Mouse (Mus musculus): ENCODE data around the gene Tshz2. TPM values are rescaled to one million over a fixed set of nuclear protein-coding genes. Genes with fewer than 3 reads are reported as not detected.

Gene Tshz2
- polyA plus RNA-seq, 1 experiment from 2014 or later = 1.2 TPM

DNA sequence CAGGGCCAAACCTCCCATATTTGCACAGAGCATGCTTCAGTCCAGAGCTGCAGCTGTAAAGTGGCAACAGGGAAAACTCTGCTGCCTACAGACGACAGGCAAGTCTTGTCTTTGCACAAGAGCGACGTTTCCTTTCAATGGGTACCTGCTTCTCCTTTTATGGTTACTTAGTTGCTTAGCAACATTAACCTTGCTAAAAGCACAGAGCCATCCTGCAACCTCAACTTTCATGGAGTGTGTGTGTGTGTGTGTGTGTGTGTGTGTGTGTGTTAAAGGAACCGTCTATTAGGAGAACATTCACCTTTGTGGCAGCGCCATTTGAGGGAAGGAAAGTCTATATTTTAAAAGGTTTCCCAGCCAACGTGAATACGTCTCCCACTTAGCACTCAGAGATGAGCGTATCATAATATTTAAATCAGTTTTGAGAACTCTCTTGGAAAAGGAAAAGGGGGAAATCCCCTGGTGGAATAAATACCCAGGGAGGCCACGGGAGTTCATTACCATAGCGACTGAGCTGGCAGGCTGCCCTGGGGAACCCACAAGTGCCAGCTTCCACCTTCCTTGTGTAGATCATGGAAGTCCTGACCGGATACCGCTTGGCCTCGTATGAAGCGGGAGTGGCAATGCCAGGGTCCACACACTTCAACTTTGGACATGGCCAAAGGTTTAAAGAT, 295.8 kb downstream of the Tshz2 start:
- Histone ChIP-seq H3K36me3 (no peaks in the 10 kb centered on the region), H3K27ac (replicated peaks) (no peak overlapping the region), H3K27me3 (ENCODE audit: low read depth, poor library complexity, severe bottlenecking) (no peaks in the 10 kb centered on the region), H3K4me1 (peaks cover 15% of the 10 kb centered on the region), H3K4me3 (no peak overlapping the region), H3K9me3 (replicated peaks) (no peaks in the 10 kb centered on the region)
- DNase-seq (ENCODE audit: low spot score) = no peak
- WGBS = 83% methylated on average over 14 of the region's 14 CpGs

DNA sequence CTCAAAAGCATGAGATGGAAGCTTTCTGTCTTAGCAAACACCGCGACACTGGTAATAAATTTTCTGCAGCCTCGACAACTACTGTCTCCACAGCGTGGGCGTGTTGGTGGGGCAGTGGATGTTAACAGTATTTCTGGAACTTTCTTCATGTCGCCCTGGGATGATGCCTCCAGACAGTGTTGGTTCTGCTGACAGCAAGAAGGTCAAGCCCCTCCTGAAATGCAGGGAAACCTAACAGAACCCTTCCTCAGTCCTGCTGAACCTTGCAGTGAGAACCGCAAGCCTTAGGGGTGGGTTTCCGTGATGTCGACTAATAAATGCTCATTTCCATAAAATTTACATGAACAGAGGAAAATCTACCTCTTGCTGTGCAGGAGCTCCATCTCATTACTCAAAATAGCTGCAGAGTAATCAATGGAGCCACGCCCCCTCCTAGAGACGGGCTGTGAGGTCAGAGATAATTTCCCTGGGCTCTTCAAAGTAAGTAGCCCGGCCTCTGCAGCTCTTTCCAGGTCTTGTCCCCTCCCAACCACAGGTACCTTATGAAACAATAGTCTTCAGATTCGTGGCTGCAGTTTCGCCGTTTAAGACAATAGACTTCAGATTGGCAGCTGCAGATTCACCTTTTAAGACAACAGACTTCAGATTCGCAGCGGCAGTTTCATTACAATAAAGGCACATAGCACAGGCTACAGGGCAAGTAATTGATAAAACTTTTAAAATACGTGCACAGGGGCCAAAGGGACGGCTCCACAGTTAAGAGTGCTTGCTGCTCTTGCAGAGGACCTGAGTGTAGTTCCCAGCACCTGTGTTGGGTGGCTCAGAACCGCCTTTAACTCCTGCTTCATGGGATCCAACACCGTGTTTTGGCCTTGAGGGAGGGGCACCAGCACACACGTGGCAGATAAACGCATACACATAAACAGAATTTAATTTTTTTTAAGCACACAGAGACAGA, 297.0 kb downstream of the Tshz2 start:
- peak overlapping the region; percentile 70 for H3K27ac ChIP-seq (replicated peaks)
- 56% methylated on average over 23 of the region's 23 CpGs for WGBS
- H3K4me1 ChIP-seq = peaks cover 15% of the 10 kb centered on the region
- H3K4me3 ChIP-seq = peak overlapping the region; percentile 49
- peak; percentile 51 for DNase-seq (ENCODE audit: low spot score)
- no peaks in the 10 kb centered on the region for H3K27me3 ChIP-seq (ENCODE audit: low read depth, poor library complexity, severe bottlenecking)
- H3K36me3 ChIP-seq = no peaks in the 10 kb centered on the region
- H3K9me3 ChIP-seq (replicated peaks) = no peaks in the 10 kb centered on the region

DNA sequence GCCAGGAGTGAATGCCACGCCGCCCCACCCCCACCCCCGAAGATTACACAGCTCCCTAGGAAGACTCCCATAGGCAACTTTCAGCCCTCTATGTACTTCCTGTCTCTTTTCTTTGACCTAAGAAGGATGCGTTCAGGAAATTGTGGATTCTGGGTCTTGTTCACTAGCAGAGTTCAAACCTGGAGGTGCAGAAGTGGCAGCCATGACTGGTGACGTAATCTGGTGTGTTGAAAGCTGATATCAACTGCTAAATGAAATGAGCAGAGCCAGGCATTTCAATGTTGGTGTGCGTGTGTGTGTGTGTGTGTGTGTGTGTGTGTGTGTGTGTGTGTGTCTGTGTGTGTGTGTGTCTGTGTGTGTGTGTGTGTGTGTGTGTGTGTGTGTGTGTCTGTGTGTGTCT, 302.8 kb downstream of the Tshz2 start:
- Histone ChIP-seq H3K36me3 (no peaks in the 10 kb centered on the region), H3K9me3 (replicated peaks) (no peaks in the 10 kb centered on the region), H3K4me3 (no peak overlapping the region), H3K4me1 (peaks cover 3% of the 10 kb centered on the region; the same call in 1 of the 2 replicates), H3K27ac (replicated peaks) (no peak overlapping the region), H3K27me3 (ENCODE audit: low read depth, poor library complexity, severe bottlenecking) (no peaks in the 10 kb centered on the region; the same call in 1 of the 2 replicates)
- no peak for DNase-seq (ENCODE audit: low spot score)
- WGBS = 82% methylated on average over 6 of the region's 6 CpGs

DNA sequence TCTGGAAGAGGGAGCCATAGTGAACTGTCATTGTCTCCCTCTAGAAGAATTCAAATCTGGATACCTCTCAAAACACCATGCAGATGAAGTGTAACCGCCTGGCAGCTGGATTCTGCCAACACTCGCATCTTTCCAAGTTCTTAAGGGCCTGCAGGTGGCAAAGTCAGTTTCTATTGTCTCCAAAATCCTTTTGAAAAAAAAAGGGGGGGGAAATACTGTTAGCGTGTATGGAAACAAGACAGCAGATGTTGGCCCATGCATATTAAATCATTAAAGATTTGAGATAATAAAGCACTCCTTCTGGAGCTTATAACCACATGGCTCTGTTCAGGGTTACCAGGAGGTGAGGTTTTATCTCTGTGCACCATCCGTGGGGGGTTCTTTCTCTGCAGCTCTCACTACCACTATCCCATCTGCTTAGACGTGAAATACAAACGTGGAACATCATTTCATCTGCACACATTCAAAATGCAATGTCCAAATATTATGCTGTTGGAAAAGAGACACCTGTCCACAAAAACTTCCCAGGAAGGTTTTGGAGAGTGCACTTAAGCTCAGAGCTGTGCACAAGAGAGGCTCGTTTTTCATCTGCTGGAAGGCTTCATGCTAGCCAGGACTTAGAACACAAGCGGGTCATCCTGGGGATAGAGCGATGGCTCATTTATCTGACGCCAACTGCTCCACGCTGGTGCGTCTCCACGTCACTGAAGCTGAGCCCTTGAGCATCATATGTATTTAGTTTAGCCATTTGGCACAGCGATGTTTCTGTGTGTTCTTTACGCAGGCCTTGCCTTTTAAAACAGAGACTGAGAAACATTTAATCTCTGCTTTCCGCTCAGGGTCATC, 307.7 kb downstream of the Tshz2 start:
- peaks cover 3% of the 10 kb centered on the region; the same call in 1 of the 2 replicates for H3K4me1 ChIP-seq
- H3K27ac ChIP-seq (replicated peaks) = no peak overlapping the region
- no peaks in the 10 kb centered on the region; the same call in 1 of the 2 replicates for H3K27me3 ChIP-seq (ENCODE audit: low read depth, poor library complexity, severe bottlenecking)
- H3K9me3 ChIP-seq (replicated peaks) = no peaks in the 10 kb centered on the region
- 90% methylated on average over 16 of the region's 16 CpGs for WGBS
- H3K36me3 ChIP-seq = no peaks in the 10 kb centered on the region
- DNase-seq (ENCODE audit: low spot score) = no peak
- H3K4me3 ChIP-seq = no peak overlapping the region

DNA sequence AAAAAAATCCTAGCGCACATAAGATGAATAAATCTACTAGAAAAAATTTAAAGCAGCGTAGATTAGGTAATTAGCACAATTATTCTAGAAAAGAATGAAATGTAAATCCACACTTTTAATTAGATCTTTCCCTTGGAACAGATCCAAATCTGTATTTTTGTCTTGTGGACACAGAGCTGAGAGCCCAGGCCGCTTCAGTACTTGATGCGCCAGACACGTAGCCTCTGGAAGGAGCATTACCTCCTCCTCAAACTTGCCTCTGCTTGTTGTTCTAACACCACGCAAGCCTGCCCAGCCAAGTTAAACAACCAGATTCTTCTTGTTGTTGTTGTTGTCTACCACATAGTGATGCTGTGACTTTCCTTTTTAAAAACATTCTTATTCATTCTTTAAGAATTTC, 310.9 kb downstream of the Tshz2 start:
- no peaks in the 10 kb centered on the region for H3K9me3 ChIP-seq (replicated peaks)
- no peaks in the 10 kb centered on the region for H3K36me3 ChIP-seq
- no peaks in the 10 kb centered on the region; the same call in 1 of the 2 replicates for H3K27me3 ChIP-seq (ENCODE audit: low read depth, poor library complexity, severe bottlenecking)
- 95% methylated on average over 6 of the region's 6 CpGs for WGBS
- no peak for DNase-seq (ENCODE audit: low spot score)
- H3K4me1 ChIP-seq = peaks cover 3% of the 10 kb centered on the region; the same call in 1 of the 2 replicates
- no peak overlapping the region for H3K4me3 ChIP-seq
- H3K27ac ChIP-seq (replicated peaks) = no peak overlapping the region

DNA sequence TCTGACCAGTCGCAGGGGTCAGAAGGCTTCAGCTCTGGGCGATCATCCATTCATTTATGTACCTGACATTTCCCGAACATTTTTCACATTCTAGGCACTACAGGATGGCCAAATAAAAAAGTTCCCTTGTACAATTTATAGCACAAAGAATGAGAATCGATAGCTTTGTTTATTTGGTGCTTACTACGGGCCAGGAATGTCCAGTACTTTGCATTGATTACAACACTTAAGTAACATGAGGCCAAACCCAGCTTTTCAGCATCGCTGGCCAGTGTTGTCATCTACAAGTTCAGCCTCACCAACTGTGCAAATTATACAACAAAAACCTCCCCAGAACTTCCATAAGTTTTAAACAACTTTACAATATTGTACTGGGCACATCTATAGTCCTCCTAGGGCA, 315.3 kb downstream of the Tshz2 start:
- Histone ChIP-seq H3K4me1 (no peaks in the 10 kb centered on the region), H3K27ac (replicated peaks) (no peak overlapping the region), H3K4me3 (no peak overlapping the region), H3K9me3 (replicated peaks) (no peaks in the 10 kb centered on the region), H3K36me3 (no peaks in the 10 kb centered on the region), H3K27me3 (ENCODE audit: low read depth, poor library complexity, severe bottlenecking) (no peaks in the 10 kb centered on the region)
- 89% methylated on average over 6 of the region's 6 CpGs for WGBS
- no peak for DNase-seq (ENCODE audit: low spot score)

DNA sequence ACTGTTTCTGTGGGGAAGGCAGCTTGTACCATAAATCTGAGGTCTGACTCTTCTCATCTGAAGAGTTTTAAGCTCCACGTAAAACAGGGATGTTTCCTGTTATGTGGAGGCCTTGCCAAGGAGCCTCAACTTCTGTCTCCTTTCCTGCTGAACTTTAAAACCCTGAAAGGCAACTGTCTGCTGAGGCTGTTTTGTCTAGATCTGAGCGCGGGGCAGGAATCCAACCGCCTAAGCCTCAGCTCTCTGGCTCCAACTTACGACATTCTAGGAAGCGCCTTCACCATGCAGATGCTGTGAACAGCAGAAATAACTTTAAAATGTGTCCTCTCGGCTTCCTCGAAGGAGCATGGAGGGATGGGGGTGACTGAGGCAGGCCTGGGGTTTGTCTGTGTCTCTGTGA, 318.2 kb downstream of the Tshz2 start:
- DNase-seq (ENCODE audit: low spot score) = no peak
- WGBS = 80% methylated on average over 8 of the region's 8 CpGs
- no peak overlapping the region for H3K4me3 ChIP-seq

DNA sequence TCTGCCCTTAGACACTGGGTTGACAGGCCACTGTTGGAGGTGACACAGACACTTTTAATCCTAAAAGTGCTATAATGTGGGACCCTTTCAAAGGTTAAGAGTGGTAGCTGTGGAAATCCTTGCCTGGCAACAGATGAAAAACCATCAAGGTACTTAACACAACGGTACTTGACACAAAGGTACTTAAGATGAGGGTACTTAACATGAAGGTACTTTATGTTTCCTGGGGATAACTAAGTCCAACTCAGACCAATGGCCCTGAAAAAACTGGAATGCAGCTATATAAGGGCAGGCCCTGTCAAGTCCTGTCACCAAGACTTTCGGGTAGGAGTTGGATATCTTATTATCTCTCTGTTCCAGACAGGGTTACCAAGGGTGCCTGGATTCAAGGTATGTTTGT, 320.2 kb downstream of the Tshz2 start:
- no peaks in the 10 kb centered on the region for H3K9me3 ChIP-seq (replicated peaks)
- WGBS = 80% methylated on average over 2 of the region's 2 CpGs

More for the DNA sequence above, 318.2 kb downstream of the Tshz2 start:
- Histone ChIP-seq H3K36me3 (no peaks in the 10 kb centered on the region), H3K9me3 (replicated peaks) (no peaks in the 10 kb centered on the region), H3K4me1 (no peaks in the 10 kb centered on the region), H3K27ac (replicated peaks) (no peak overlapping the region), H3K27me3 (ENCODE audit: low read depth, poor library complexity, severe bottlenecking) (no peaks in the 10 kb centered on the region)

DNA sequence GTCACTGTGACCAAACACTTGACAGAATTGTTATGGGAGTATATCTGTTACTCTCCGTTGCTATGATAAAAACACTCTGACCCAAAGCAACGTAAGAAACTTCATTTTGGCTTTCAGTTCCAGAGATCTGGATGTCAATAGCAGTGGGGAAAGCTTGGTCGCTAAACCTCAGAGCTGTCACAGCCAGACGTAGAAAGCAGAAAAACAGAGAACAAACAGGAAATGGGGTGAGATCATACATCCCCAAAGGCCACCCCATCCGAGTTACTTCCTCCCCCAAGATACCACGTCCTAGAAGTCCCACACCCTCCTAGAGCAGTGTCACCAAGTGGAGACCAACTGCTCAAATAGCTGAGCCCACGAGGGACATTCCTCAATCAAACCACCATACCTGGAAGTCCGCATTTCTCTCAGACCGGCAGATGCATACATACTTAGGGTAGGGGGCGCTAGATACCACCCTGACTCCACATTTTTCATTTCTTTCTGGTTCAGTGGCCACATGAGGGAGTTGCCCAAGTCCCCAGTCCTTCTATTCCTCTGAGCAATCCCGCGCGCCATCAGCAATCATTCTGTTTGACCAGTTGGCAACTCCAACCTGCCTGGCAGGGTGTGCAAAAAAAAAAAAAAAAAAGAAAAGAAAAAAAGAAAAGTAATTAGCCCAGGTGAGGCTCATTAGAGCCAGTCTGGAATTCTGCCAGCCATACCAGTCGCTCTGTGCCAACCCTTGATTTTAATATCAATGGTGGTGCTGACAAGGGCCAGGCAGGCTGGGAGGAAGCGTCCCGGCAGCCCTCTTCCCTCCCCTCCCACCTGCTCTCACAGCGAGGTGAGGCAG, 326.1 kb downstream of the Tshz2 start:
- Histone ChIP-seq H3K4me1 (peaks cover 19% of the 10 kb centered on the region), H3K4me3 (no peak overlapping the region), H3K9me3 (replicated peaks) (no peaks in the 10 kb centered on the region), H3K27me3 (ENCODE audit: low read depth, poor library complexity, severe bottlenecking) (peaks cover 13% of the 10 kb centered on the region), H3K27ac (replicated peaks) (no peak overlapping the region), H3K36me3 (no peaks in the 10 kb centered on the region)
- WGBS = 41% methylated on average over 17 of the region's 17 CpGs
- no peak for DNase-seq (ENCODE audit: low spot score)

More for the DNA sequence above, 320.2 kb downstream of the Tshz2 start:
- no peak overlapping the region for H3K4me3 ChIP-seq
- no peaks in the 10 kb centered on the region for H3K36me3 ChIP-seq
- no peak for DNase-seq (ENCODE audit: low spot score)
- no peaks in the 10 kb centered on the region for H3K27me3 ChIP-seq (ENCODE audit: low read depth, poor library complexity, severe bottlenecking)
- H3K4me1 ChIP-seq = no peaks in the 10 kb centered on the region
- H3K27ac ChIP-seq (replicated peaks) = no peak overlapping the region

DNA sequence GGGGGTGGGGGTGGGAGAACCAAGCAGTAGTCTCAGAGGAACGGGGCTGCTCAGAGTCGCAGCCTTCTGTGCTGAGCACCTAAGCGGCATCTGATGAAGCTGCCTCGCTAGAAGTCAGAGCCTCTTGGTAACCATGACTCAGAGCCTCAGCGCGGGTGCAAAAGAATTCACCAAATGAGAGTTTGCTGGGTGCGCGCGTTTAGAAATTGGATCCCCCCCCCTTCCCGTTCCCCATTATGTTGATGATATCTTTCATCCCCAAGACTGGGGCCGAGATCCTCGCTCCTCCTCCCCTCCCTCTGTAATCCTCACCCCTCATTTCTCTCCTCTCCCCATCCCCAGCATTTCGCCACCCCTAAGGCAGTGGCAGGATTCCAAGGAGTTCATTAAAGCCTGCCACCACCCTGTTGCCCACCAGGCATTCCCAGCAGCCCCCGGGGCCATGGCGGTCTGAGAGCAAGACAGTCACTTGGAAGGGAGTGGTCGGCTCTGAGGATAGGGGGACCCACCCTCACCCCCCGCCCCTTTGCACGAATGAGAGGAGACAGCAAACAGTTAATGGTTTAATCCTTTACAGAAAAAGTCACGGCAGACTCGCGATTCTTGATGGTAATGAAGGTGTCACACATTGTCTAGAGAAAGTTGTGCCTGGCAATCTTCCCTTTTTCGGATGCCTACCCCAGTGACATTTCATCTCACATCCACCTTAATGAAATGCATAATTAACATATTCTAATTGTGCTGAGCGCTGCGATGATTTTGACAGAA, 328.8 kb downstream of the Tshz2 start:
- Histone ChIP-seq H3K27me3 (ENCODE audit: low read depth, poor library complexity, severe bottlenecking) (peaks cover 13% of the 10 kb centered on the region), H3K27ac (replicated peaks) (peak overlapping the region; percentile 71), H3K36me3 (no peaks in the 10 kb centered on the region), H3K4me3 (peak overlapping the region; percentile 53), H3K9me3 (replicated peaks) (no peaks in the 10 kb centered on the region), H3K4me1 (peaks cover 19% of the 10 kb centered on the region)
- WGBS = 29% methylated on average over 24 of the region's 24 CpGs
- DNase-seq (ENCODE audit: low spot score) = peak; percentile 42

DNA sequence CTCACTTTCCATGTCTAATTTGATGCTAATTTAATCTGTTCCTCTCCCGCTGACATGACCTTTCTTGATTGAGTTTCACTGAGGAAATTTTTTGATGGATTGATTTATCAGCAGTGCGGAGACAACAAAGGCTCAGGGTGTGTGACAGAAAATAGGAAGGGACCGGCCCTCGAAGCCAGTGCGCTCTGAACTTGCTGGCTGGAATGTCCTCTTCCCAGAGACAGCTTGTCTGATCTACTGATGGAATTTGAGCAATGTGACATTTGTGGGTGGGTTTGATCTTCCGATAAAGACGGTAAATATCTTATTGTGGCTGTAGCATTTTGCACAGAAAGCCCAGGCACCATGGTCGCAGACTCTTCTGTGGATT, 329.4 kb downstream of the Tshz2 start:
- Histone ChIP-seq H3K4me3 (peak overlapping the region; percentile 53), H3K9me3 (replicated peaks) (no peaks in the 10 kb centered on the region), H3K27me3 (ENCODE audit: low read depth, poor library complexity, severe bottlenecking) (peaks cover 13% of the 10 kb centered on the region), H3K4me1 (peaks cover 19% of the 10 kb centered on the region), H3K36me3 (no peaks in the 10 kb centered on the region), H3K27ac (replicated peaks) (peak overlapping the region; percentile 23; the same call in 1 of the 2 replicates)
- DNase-seq (ENCODE audit: low spot score) = no peak
- WGBS = 52% methylated on average over 8 of the region's 8 CpGs
